Mouse (Mus musculus): ENCODE measurements around the gene Olfr370. TPM values are rescaled to one million over a fixed set of nuclear protein-coding genes. Genes with fewer than 3 reads are reported as not detected.

Olfr370 gene
- total RNA-seq, 2 experiments from 2014 or later, result not detected

GRCm38 (mm10) chr8:83575561-83576515 is 40.3 kb downstream of the Olfr370 start:
- DNase-seq (ENCODE audit: low spot score in 2 of 2), result peak; percentile 9 to 25

GRCm38 (mm10) chr8:83576516-83576895 is 40.9 kb downstream of the Olfr370 start:
- no peak for DNase-seq (ENCODE audit: low spot score in 2 of 2)

- DNase-seq (ENCODE audit: low spot score in 2 of 2), result no peak
These were observed 41.3 kb downstream of the Olfr370 start for GRCm38 (mm10) chr8:83576921-83577320.

- DNase-seq (ENCODE audit: low spot score in 2 of 2), result peak; percentile 10 to 20
These were observed 41.8 kb downstream of the Olfr370 start for GRCm38 (mm10) chr8:83577384-83577791.

GRCm38 (mm10) chr8:83578131-83579055 is 42.8 kb downstream of the Olfr370 start:
- DNase-seq (ENCODE audit: low spot score in 2 of 2), result peak; percentile 5 to 16

GRCm38 (mm10) chr8:83579676-83580075 is 44.1 kb downstream of the Olfr370 start:
- peak in 1 of 2 experiments; percentile 9 for DNase-seq (ENCODE audit: low spot score in 2 of 2)

GRCm38 (mm10) chr8:83580826-83581225 is 45.2 kb downstream of the Olfr370 start:
- peak in 1 of 2 experiments; percentile 8 for DNase-seq (ENCODE audit: low spot score in 2 of 2)

GRCm38 (mm10) chr8:83582226-83582625 is 46.6 kb downstream of the Olfr370 start:
- DNase-seq (ENCODE audit: low spot score in 2 of 2), result peak in 1 of 2 experiments; percentile 4

GRCm38 (mm10) chr8:83583236-83583635 is 47.7 kb downstream of the Olfr370 start:
- DNase-seq (ENCODE audit: low spot score in 2 of 2), result no peak

- no peak for DNase-seq (ENCODE audit: low spot score in 2 of 2)
These were observed 49.2 kb downstream of the Olfr370 start for GRCm38 (mm10) chr8:83584771-83585170.

- DNase-seq (ENCODE audit: low spot score in 2 of 2), result no peak
These were observed 49.8 kb downstream of the Olfr370 start for GRCm38 (mm10) chr8:83585333-83585732.

- no peak for DNase-seq (ENCODE audit: low spot score in 2 of 2)
These were observed 52.1 kb downstream of the Olfr370 start for GRCm38 (mm10) chr8:83587644-83588043.

GRCm38 (mm10) chr8:83588886-83589285 is 53.3 kb downstream of the Olfr370 start:
- DNase-seq (ENCODE audit: low spot score in 2 of 2), result no peak

- DNase-seq (ENCODE audit: low spot score in 2 of 2), result no peak
These were observed 55.0 kb downstream of the Olfr370 start for GRCm38 (mm10) chr8:83590488-83591023.

- no peak for DNase-seq (ENCODE audit: low spot score in 2 of 2)
These were observed 57.1 kb downstream of the Olfr370 start for GRCm38 (mm10) chr8:83592682-83593081.

GRCm38 (mm10) chr8:83593325-83594166 is 58.0 kb downstream of the Olfr370 start:
- DNase-seq (ENCODE audit: low spot score in 2 of 2), result no peak

- peak; percentile 95 to 96 for DNase-seq (ENCODE audit: low spot score in 2 of 2)
These were observed 58.8 kb downstream of the Olfr370 start for GRCm38 (mm10) chr8:83594167-83595049.
